8 mouse cellular contexts compared by ENCODE assay signal in genomic region chr13:92355272-92355643, GRCm38 (mm10). TPM values are rescaled to one million over a fixed set of nuclear protein-coding genes. Genes with fewer than 3 reads are reported as not detected.
A peak's percentile ranks its signal among the peaks of the same experiment; 100 is the strongest.
DNase-seq lines count a peak whose midpoint lies in the region; ATAC-seq and TF ChIP-seq lines count a peak whose summit lies in the region.

No protein-coding gene starts in this region.

- 0% methylated on average over 24 of the region's 24 CpGs for WGBS in lung, embryonic 16.5 days
- 1% methylated on average over 24 of the region's 24 CpGs for WGBS in forebrain, embryonic 14.5 days
- WGBS in midbrain, postnatal 0 days = under 1% methylated on average over 24 of the region's 24 CpGs

- no peak for DNase-seq in lung, postnatal 10 days
- DNase-seq in forebrain, embryonic 14.5 days (ENCODE audit: low spot score) = no peak
- DNase-seq in kidney, postnatal 14 days = peak; percentile 76
- no peak for DNase-seq in midbrain, postnatal 0 days (ENCODE audit: low spot score)
- DNase-seq in right cerebral cortex, postnatal 4 days = no peak
- DNase-seq in right cerebral cortex, postnatal 10 days (ENCODE audit: low spot score in 2 of 2) = no peak
- no peak for DNase-seq in ovary, postnatal 10 days (ENCODE audit: low spot score)

- H3K36me3 ChIP-seq in lung, embryonic 16.5 days (ENCODE audit: control insufficient read depth, insufficient read depth, low read length) = peaks cover 7% of the 10 kb centered on the region
- peaks cover 11% of the 10 kb centered on the region; the same call in 1 of the 2 replicates for H3K36me3 ChIP-seq in forebrain, embryonic 14.5 days (ENCODE audit: control insufficient read depth, insufficient read depth, low read length)
- H3K36me3 ChIP-seq in midbrain, postnatal 0 days (ENCODE audit: insufficient read depth, low read length) = no peaks in the 10 kb centered on the region

- peak overlapping the region; percentile 68 for H3K9ac ChIP-seq in lung, embryonic 16.5 days (ENCODE audit: low read length)
- peak overlapping the region; percentile 64 for H3K9ac ChIP-seq in forebrain, embryonic 14.5 days (ENCODE audit: low read length)
- H3K9ac ChIP-seq in midbrain, postnatal 0 days (replicated peaks; ENCODE audit: low read length, poor library complexity, severe bottlenecking) = peak overlapping the region; percentile 20; the same call in 1 of the 2 replicates

- peak overlapping the region; percentile 53 for H3K27ac ChIP-seq in lung, embryonic 16.5 days (ENCODE audit: low read length)
- peak overlapping the region; percentile 9; the same call in 1 of the 2 replicates for H3K27ac ChIP-seq in forebrain, embryonic 14.5 days (ENCODE audit: low read depth, low read length)
- no peak overlapping the region for H3K27ac ChIP-seq in midbrain, postnatal 0 days (ENCODE audit: low read depth, low read length)

- ATAC-seq in lung, embryonic 16.5 days (ENCODE audit: low read depth) = peak; percentile 34
- ATAC-seq in forebrain, embryonic 14.5 days = peak; percentile 30; the same call in 1 of the 2 replicates
- peak; percentile 29 for ATAC-seq in midbrain, postnatal 0 days (ENCODE audit: low FRiP score)

- H3K4me3 ChIP-seq in lung, embryonic 16.5 days (ENCODE audit: low read length) = peak overlapping the region; percentile 87
- H3K4me3 ChIP-seq in forebrain, embryonic 14.5 days (ENCODE audit: low read depth, low read length) = peak overlapping the region; percentile 61
- H3K4me3 ChIP-seq in midbrain, postnatal 0 days (ENCODE audit: low read depth, low read length) = peak overlapping the region; percentile 67

- peak overlapping the region; percentile 73 for H3K4me2 ChIP-seq in lung, embryonic 16.5 days (ENCODE audit: low read depth, low read length)
- H3K4me2 ChIP-seq in forebrain, embryonic 14.5 days (ENCODE audit: low read length) = peak overlapping the region; percentile 88
- peak overlapping the region; percentile 91 for H3K4me2 ChIP-seq in midbrain, postnatal 0 days (ENCODE audit: low read depth, low read length, poor library complexity, severe bottlenecking)

- TF ChIP-seq CTCF in midbrain, postnatal 0 days (IDR thresholded peaks at IDR 0.05) = no peak

- no peaks in the 10 kb centered on the region for H3K9me3 ChIP-seq in lung, embryonic 16.5 days (ENCODE audit: control insufficient read depth, low read length)
- no peaks in the 10 kb centered on the region for H3K9me3 ChIP-seq in forebrain, embryonic 14.5 days (replicated peaks; ENCODE audit: control insufficient read depth, low read length)
- no peaks in the 10 kb centered on the region for H3K9me3 ChIP-seq in midbrain, postnatal 0 days (ENCODE audit: low read length)

- no peaks in the 10 kb centered on the region for H3K27me3 ChIP-seq in lung, embryonic 16.5 days (ENCODE audit: control insufficient read depth, insufficient read depth, low read depth, low read length)
- H3K27me3 ChIP-seq in forebrain, embryonic 14.5 days (replicated peaks; ENCODE audit: control insufficient read depth, insufficient read depth, low read length) = no peaks in the 10 kb centered on the region
- H3K27me3 ChIP-seq in midbrain, postnatal 0 days (ENCODE audit: insufficient read depth, low read length) = no peaks in the 10 kb centered on the region

- H3K4me1 ChIP-seq in lung, embryonic 16.5 days (replicated peaks; ENCODE audit: control insufficient read depth, insufficient read depth, low read length) = peaks cover 14% of the 10 kb centered on the region
- H3K4me1 ChIP-seq in forebrain, embryonic 14.5 days (ENCODE audit: control insufficient read depth, insufficient read depth, low read length) = peaks cover 11% of the 10 kb centered on the region
- H3K4me1 ChIP-seq in midbrain, postnatal 0 days (ENCODE audit: insufficient read depth, low read length) = no peaks in the 10 kb centered on the region

RNA-seq across cellular contexts. Expression of gene Msh3, which starts 0.5 kb away (rescaled TPM):
- 24.8 and 24.9 TPM in 2 replicates for polyA plus RNA-seq in lung, embryonic 16.5 days (2015; fragmentation: Nextera tagmentation; extraction: Ambion mirVana)
- polyA plus RNA-seq in forebrain, embryonic 14.5 days (2014; fragmentation: Nextera tagmentation; extraction: Ambion mirVana) = 26.9 and 29.7 TPM in 2 replicates
- total RNA-seq in midbrain, postnatal 0 days (2014; rRNA removed) = 18.6 and 28.8 TPM in 2 replicates
- polyA plus RNA-seq in midbrain, postnatal 0 days (2015; fragmentation: Nextera tagmentation; extraction: Ambion mirVana) = 18.8 and 19.7 TPM in 2 replicates

RNA-seq across cellular contexts. Expression of gene Dhfr, which starts 0.7 kb away (rescaled TPM):
- 17.0 TPM in 2 replicates for polyA plus RNA-seq in lung, embryonic 16.5 days (2015; fragmentation: Nextera tagmentation; extraction: Ambion mirVana)
- polyA plus RNA-seq in forebrain, embryonic 14.5 days (2014; fragmentation: Nextera tagmentation; extraction: Ambion mirVana) = 9.1 and 10.8 TPM in 2 replicates
- total RNA-seq in midbrain, postnatal 0 days (2014; rRNA removed) = 2.4 and 3.2 TPM in 2 replicates
- polyA plus RNA-seq in midbrain, postnatal 0 days (2015; fragmentation: Nextera tagmentation; extraction: Ambion mirVana) = 1.9 and 2.1 TPM in 2 replicates

RNA-seq across cellular contexts. Expression of gene Gm20379, which starts 49.5 kb away (rescaled TPM):
- polyA plus RNA-seq in lung, embryonic 16.5 days (2015; fragmentation: Nextera tagmentation; extraction: Ambion mirVana) = 0.54 and 0.88 TPM in 2 replicates
- polyA plus RNA-seq in forebrain, embryonic 14.5 days (2014; fragmentation: Nextera tagmentation; extraction: Ambion mirVana) = 0.24 and 0.30 TPM in 2 replicates
- not detected in 2 replicates for total RNA-seq in midbrain, postnatal 0 days (2014; rRNA removed)
- 0.30 and 0.45 TPM in 2 replicates for polyA plus RNA-seq in midbrain, postnatal 0 days (2015; fragmentation: Nextera tagmentation; extraction: Ambion mirVana)
